16 mouse cellular contexts compared by ENCODE assay signal in the genomic region with DNA sequence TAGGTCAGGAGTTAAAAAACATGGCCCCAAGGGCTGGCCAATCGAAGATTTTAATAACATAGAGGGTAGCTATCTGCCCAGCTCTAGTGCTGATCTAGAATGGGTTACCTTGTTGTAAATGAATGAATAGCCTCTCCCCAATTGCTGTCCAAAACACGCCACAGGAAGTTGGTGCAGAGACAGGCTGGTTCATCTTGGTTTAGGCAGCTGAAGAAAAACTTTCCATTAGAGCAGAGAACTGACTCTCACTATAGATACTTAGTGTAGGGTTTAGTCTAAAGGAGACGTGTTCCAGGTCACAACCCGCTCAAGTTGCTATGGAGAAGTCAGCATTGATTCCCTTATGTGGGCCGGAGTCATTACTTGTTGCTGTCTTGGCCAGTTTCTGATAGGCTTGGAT. TPM values are rescaled to one million over a fixed set of nuclear protein-coding genes. Genes with fewer than 3 reads are reported as not detected.
A peak's percentile ranks its signal among the peaks of the same experiment; 100 is the strongest.
DNase-seq lines count a peak whose midpoint lies in the region; ATAC-seq and TF ChIP-seq lines count a peak whose summit lies in the region.
"Had no signal": no experiment of that assay in that cellular context is flagged by ENCODE, and none has a peak within 500 bp of the region (broad histone marks: within the 10 kb centered on the region; RNA-seq: fewer than 3 reads in every experiment).

No protein-coding gene starts in this region.

- no peak for DNase-seq in intestine, embryonic 14.5 days (ENCODE audit: low spot score)
- DNase-seq in CD4-positive, CD25-positive, alpha-beta regulatory T cell, adult 2 months (ENCODE audit: low read depth, low spot score), result peak; percentile 45
- no peak for DNase-seq in urinary bladder, postnatal 14 days (ENCODE audit: low spot score)
- no peak for DNase-seq in spleen, postnatal 14 days (ENCODE audit: low spot score in 2 of 2)
- DNase-seq: cerebellum, postnatal 25 days; gastrocnemius, postnatal 25 days; heart, postnatal 10 days; kidney, postnatal 25 days had no signal

- no peaks in the 10 kb centered on the region for H3K9me3 ChIP-seq in intestine, embryonic 14.5 days (ENCODE audit: control insufficient read depth, low read length)
- H3K9me3 ChIP-seq in intestine, postnatal 0 days (ENCODE audit: control insufficient read depth), result no peaks in the 10 kb centered on the region
- no peaks in the 10 kb centered on the region for H3K9me3 ChIP-seq in E14TG2a.4 (ENCODE audit: low read length)
- no peaks in the 10 kb centered on the region for H3K9me3 ChIP-seq in limb, embryonic 15.5 days
- H3K9me3 ChIP-seq: midbrain, embryonic 13.5 days had no signal

- no peak overlapping the region for H3K9ac ChIP-seq in intestine, embryonic 14.5 days (ENCODE audit: low read length)
- H3K9ac ChIP-seq in intestine, postnatal 0 days (ENCODE audit: low read depth, low read length), result no peak overlapping the region
- H3K9ac ChIP-seq in limb, embryonic 15.5 days, result no peak overlapping the region
- H3K9ac ChIP-seq: liver, embryonic 14.5 days; midbrain, embryonic 13.5 days had no signal

- peaks cover 9% of the 10 kb centered on the region; the same call in 1 of the 2 replicates for H3K36me3 ChIP-seq in intestine, embryonic 14.5 days (ENCODE audit: control insufficient read depth, insufficient read depth, low read length)
- 0 out of 2 replicates have a peak, but pooled peaks cover 9% of the 10 kb centered on the region for H3K36me3 ChIP-seq in intestine, postnatal 0 days (ENCODE audit: control insufficient read depth, insufficient read depth)
- peaks cover 78% of the 10 kb centered on the region for H3K36me3 ChIP-seq in E14TG2a.4 (ENCODE audit: insufficient read depth, low read length)
- no peaks in the 10 kb centered on the region for H3K36me3 ChIP-seq in limb, embryonic 15.5 days

- no peaks in the 10 kb centered on the region for H3K27me3 ChIP-seq in intestine, embryonic 14.5 days (replicated peaks; ENCODE audit: control insufficient read depth, insufficient read depth, low read length)
- no peaks in the 10 kb centered on the region for H3K27me3 ChIP-seq in intestine, postnatal 0 days (replicated peaks; ENCODE audit: control insufficient read depth, insufficient read depth, low read length)
- no peaks in the 10 kb centered on the region for H3K27me3 ChIP-seq in E14TG2a.4 (ENCODE audit: insufficient read depth, low read length)
- no peaks in the 10 kb centered on the region for H3K27me3 ChIP-seq in limb, embryonic 15.5 days
- H3K27me3 ChIP-seq: midbrain, embryonic 13.5 days; Patski had no signal

- H3K27ac ChIP-seq in intestine, embryonic 14.5 days (ENCODE audit: low read depth), result peak overlapping the region; percentile 36
- H3K27ac ChIP-seq in intestine, postnatal 0 days (ENCODE audit: low read depth, low read length), result no peak overlapping the region
- 0 out of 2 replicates have a peak overlapping the region, but pooled peaks have one; percentile 63 for H3K27ac ChIP-seq in limb, embryonic 15.5 days
- H3K27ac ChIP-seq: liver, embryonic 14.5 days; midbrain, embryonic 13.5 days had no signal

- no peak overlapping the region for H3K4me3 ChIP-seq in intestine, embryonic 14.5 days (ENCODE audit: low read depth, low read length)
- no peak overlapping the region for H3K4me3 ChIP-seq in intestine, postnatal 0 days (ENCODE audit: low read depth, low read length)
- peak overlapping the region; percentile 43; the same call in 1 of the 2 replicates for H3K4me3 ChIP-seq in E14TG2a.4 (replicated peaks; ENCODE audit: low read length)
- no peak overlapping the region for H3K4me3 ChIP-seq in limb, embryonic 15.5 days
- H3K4me3 ChIP-seq: forebrain, embryonic 10.5 days; midbrain, embryonic 13.5 days; myocyte had no signal

- H3K4me1 ChIP-seq in intestine, embryonic 14.5 days (replicated peaks; ENCODE audit: control insufficient read depth, insufficient read depth, low read length), result peaks cover 55% of the 10 kb centered on the region
- H3K4me1 ChIP-seq in intestine, postnatal 0 days (replicated peaks; ENCODE audit: control insufficient read depth, insufficient read depth, low read length), result peaks cover 9% of the 10 kb centered on the region
- H3K4me1 ChIP-seq in E14TG2a.4 (replicated peaks; ENCODE audit: low read depth, low read length), result peaks cover 97% of the 10 kb centered on the region
- H3K4me1 ChIP-seq in limb, embryonic 15.5 days, result peaks cover 38% of the 10 kb centered on the region

- ATAC-seq in intestine, embryonic 14.5 days (replicated peaks; ENCODE audit: low FRiP score, low TSS enrichment, low read depth), result no peak
- no peak for ATAC-seq in intestine, postnatal 0 days
- ATAC-seq in limb, embryonic 15.5 days (ENCODE audit: insufficient number of reproducible peaks, low FRiP score, low TSS enrichment, low read depth), result no peak
- ATAC-seq: midbrain, embryonic 13.5 days; Patski had no signal

- no peak for TF ChIP-seq CTCF in intestine, postnatal 0 days (IDR thresholded peaks at IDR 0.05; ENCODE audit: low read depth)
- no peak for TF ChIP-seq CTCF in E14TG2a.4 (conservative IDR thresholded peaks at IDR 0.05; ENCODE audit: low read length)

- WGBS in intestine, embryonic 14.5 days, result 68% methylated on average over 5 of the region's 5 CpGs
- 76% methylated on average over 5 of the region's 5 CpGs for WGBS in intestine, postnatal 0 days
- 71% methylated on average over 5 of the region's 5 CpGs for WGBS in limb, embryonic 15.5 days

- H3K4me2 ChIP-seq in intestine, embryonic 14.5 days (ENCODE audit: low read length), result no peak overlapping the region
- no peak overlapping the region for H3K4me2 ChIP-seq in intestine, postnatal 0 days (replicated peaks; ENCODE audit: low read depth)
- H3K4me2 ChIP-seq in limb, embryonic 15.5 days, result no peak overlapping the region
- H3K4me2 ChIP-seq: midbrain, embryonic 13.5 days had no signal

RNA-seq across cellular contexts. Expression of a gene that starts 25.6 kb away (rescaled TPM):
- 7.2 and 8.4 TPM in 2 replicates for polyA plus RNA-seq in intestine, embryonic 14.5 days (2014; fragmentation: Nextera tagmentation; extraction: Ambion mirVana)
- polyA plus RNA-seq in intestine, postnatal 0 days (2015; fragmentation: Nextera tagmentation; extraction: Ambion mirVana), result 5.6 and 5.7 TPM in 2 replicates
- 7.1 and 8.9 TPM in 2 replicates for polyA plus RNA-seq in limb, embryonic 15.5 days (2015; fragmentation: Nextera tagmentation; extraction: Ambion mirVana)
